Mouse (Mus musculus): ENCODE measurements around the gene Sugct. TPM values are rescaled to one million over a fixed set of nuclear protein-coding genes. Genes with fewer than 3 reads are reported as not detected.
"Not testable (repeated sequence)": the region's sequence is repeated elsewhere in the genome, so short reads cannot be mapped to it uniquely, and the experiment has no call there.

The Sugct gene
- polyA plus RNA-seq, 1 experiment from 2014 or later, result 14.0 TPM

- Histone ChIP-seq H3K4me2 (ENCODE audit: low read depth, low read length) (no peak overlapping the region), H3K27me3 (ENCODE audit: insufficient read depth, low read length) (no peaks in the 10 kb centered on the region), H3K9ac (replicated peaks) (no peak overlapping the region), H3K27ac (ENCODE audit: low read depth) (no peak overlapping the region), H3K4me1 (ENCODE audit: insufficient read depth) (no peaks in the 10 kb centered on the region), H3K36me3 (replicated peaks; ENCODE audit: insufficient read depth, low read length) (no peaks in the 10 kb centered on the region), H3K9me3 (ENCODE audit: low read length) (no peaks in the 10 kb centered on the region), H3K4me3 (ENCODE audit: low read depth, low read length) (no peak overlapping the region)
- no peak for DNase-seq
- no peak for ATAC-seq
- TF ChIP-seq EP300 (IDR thresholded peaks at IDR 0.05; ENCODE audit: low read depth) (no peak), CTCF (IDR thresholded peaks at IDR 0.05; ENCODE audit: low read depth) (no peak)
- WGBS (ENCODE audit: insufficient replicate concordance), result 61% methylated on average over 5 of the region's 5 CpGs
Observed at GRCm38 (mm10) chr13:17494056-17494574, 201.2 kb downstream of the Sugct start.

GRCm38 (mm10) chr13:17457981-17458380 lies 237.4 kb downstream of the Sugct start:
- not testable (repeated sequence) for H3K9me3 ChIP-seq (ENCODE audit: low read length); H3K27ac ChIP-seq (ENCODE audit: low read depth); H3K27me3 ChIP-seq (ENCODE audit: insufficient read depth, low read length); H3K4me3 ChIP-seq (ENCODE audit: low read depth, low read length); H3K36me3 ChIP-seq (replicated peaks; ENCODE audit: insufficient read depth, low read length); ATAC-seq; H3K9ac ChIP-seq (replicated peaks); H3K4me2 ChIP-seq (ENCODE audit: low read depth, low read length); H3K4me1 ChIP-seq (ENCODE audit: insufficient read depth); DNase-seq
- 45% methylated on average over 1 of the region's 1 CpGs for WGBS (ENCODE audit: insufficient replicate concordance)

GRCm38 (mm10) chr13:17432139-17432916 lies 263.0 kb downstream of the Sugct start:
- Histone ChIP-seq H3K27ac (ENCODE audit: low read depth) (no peak overlapping the region), H3K9me3 (ENCODE audit: low read length) (no peaks in the 10 kb centered on the region), H3K4me3 (ENCODE audit: low read depth, low read length) (no peak overlapping the region), H3K4me2 (ENCODE audit: low read depth, low read length) (no peak overlapping the region), H3K36me3 (replicated peaks; ENCODE audit: insufficient read depth, low read length) (no peaks in the 10 kb centered on the region), H3K27me3 (ENCODE audit: insufficient read depth, low read length) (no peaks in the 10 kb centered on the region), H3K4me1 (ENCODE audit: insufficient read depth) (no peaks in the 10 kb centered on the region), H3K9ac (replicated peaks) (no peak overlapping the region)
- TF ChIP-seq EP300 (IDR thresholded peaks at IDR 0.05; ENCODE audit: low read depth) (no peak), CTCF (IDR thresholded peaks at IDR 0.05; ENCODE audit: low read depth) (peak; percentile 71)
- no peak for ATAC-seq
- 45% methylated on average over 7 of the region's 7 CpGs for WGBS (ENCODE audit: insufficient replicate concordance)
- DNase-seq, result no peak

GRCm38 (mm10) chr13:17421875-17422274 lies 273.5 kb downstream of the Sugct start:
- no peak overlapping the region for H3K4me2 ChIP-seq (ENCODE audit: low read depth, low read length)
- H3K9ac ChIP-seq (replicated peaks), result no peak overlapping the region
- H3K36me3 ChIP-seq (replicated peaks; ENCODE audit: insufficient read depth, low read length), result no peaks in the 10 kb centered on the region
- no peak overlapping the region for H3K4me3 ChIP-seq (ENCODE audit: low read depth, low read length)
- no peak for TF ChIP-seq CTCF (IDR thresholded peaks at IDR 0.05; ENCODE audit: low read depth)
- TF ChIP-seq EP300 (IDR thresholded peaks at IDR 0.05; ENCODE audit: low read depth), result no peak
- DNase-seq (no peak), ATAC-seq (no peak)
- H3K27ac ChIP-seq (ENCODE audit: low read depth), result no peak overlapping the region
- 82% methylated on average over 6 of the region's 6 CpGs for WGBS (ENCODE audit: insufficient replicate concordance)
- no peaks in the 10 kb centered on the region for H3K9me3 ChIP-seq (ENCODE audit: low read length)
- H3K4me1 ChIP-seq (ENCODE audit: insufficient read depth), result no peaks in the 10 kb centered on the region
- no peaks in the 10 kb centered on the region for H3K27me3 ChIP-seq (ENCODE audit: insufficient read depth, low read length)

- Histone ChIP-seq H3K36me3 (replicated peaks; ENCODE audit: insufficient read depth, low read length) (no peaks in the 10 kb centered on the region), H3K4me3 (ENCODE audit: low read depth, low read length) (no peak overlapping the region), H3K4me1 (ENCODE audit: insufficient read depth) (no peaks in the 10 kb centered on the region), H3K27ac (ENCODE audit: low read depth) (no peak overlapping the region), H3K9ac (replicated peaks) (no peak overlapping the region), H3K4me2 (ENCODE audit: low read depth, low read length) (no peak overlapping the region), H3K9me3 (ENCODE audit: low read length) (no peaks in the 10 kb centered on the region), H3K27me3 (ENCODE audit: insufficient read depth, low read length) (no peaks in the 10 kb centered on the region)
- WGBS (ENCODE audit: insufficient replicate concordance), result 58% methylated on average over 1 of the region's 1 CpGs
- ATAC-seq, result no peak
- no peak for DNase-seq
- TF ChIP-seq EP300 (IDR thresholded peaks at IDR 0.05; ENCODE audit: low read depth) (no peak), CTCF (IDR thresholded peaks at IDR 0.05; ENCODE audit: low read depth) (no peak)
Observed at GRCm38 (mm10) chr13:17420557-17420956, 274.8 kb downstream of the Sugct start.

- WGBS (ENCODE audit: insufficient replicate concordance), result 89% methylated on average over 8 of the region's 8 CpGs
- no peaks in the 10 kb centered on the region for H3K9me3 ChIP-seq (ENCODE audit: low read length)
- no peak overlapping the region for H3K4me2 ChIP-seq (ENCODE audit: low read depth, low read length)
- ATAC-seq (no peak), DNase-seq (no peak)
- no peaks in the 10 kb centered on the region for H3K4me1 ChIP-seq (ENCODE audit: insufficient read depth)
- H3K9ac ChIP-seq (replicated peaks), result no peak overlapping the region
- no peak overlapping the region for H3K27ac ChIP-seq (ENCODE audit: low read depth)
- TF ChIP-seq EP300 (IDR thresholded peaks at IDR 0.05; ENCODE audit: low read depth) (no peak), CTCF (IDR thresholded peaks at IDR 0.05; ENCODE audit: low read depth) (no peak)
- H3K4me3 ChIP-seq (ENCODE audit: low read depth, low read length), result no peak overlapping the region
- H3K27me3 ChIP-seq (ENCODE audit: insufficient read depth, low read length), result no peaks in the 10 kb centered on the region
- H3K36me3 ChIP-seq (replicated peaks; ENCODE audit: insufficient read depth, low read length), result no peaks in the 10 kb centered on the region
Observed at GRCm38 (mm10) chr13:17342836-17343235, 352.5 kb downstream of the Sugct start.
